Mouse (Mus musculus): Measurements from ENCODE around the gene Taf3.

- no peak for TF ChIP-seq CHD2 (IDR thresholded peaks at IDR 0.05; ENCODE audit: low read length)
- no peak for TF ChIP-seq CTCF (conservative IDR thresholded peaks at IDR 0.05 in 1 of 2, IDR thresholded peaks at IDR 0.05 in 1 of 2; ENCODE audit: low read depth in 2 of 2, low read length in 2 of 2)
- no peak for TF ChIP-seq RCOR1 (conservative IDR thresholded peaks at IDR 0.05; ENCODE audit: low read depth, low read length)
- TF ChIP-seq MEF2A (IDR thresholded peaks at IDR 0.05; ENCODE audit: borderline replicate concordance, low read depth, low read length): no peak
- no peak for TF ChIP-seq EP300 (IDR thresholded peaks at IDR 0.05; ENCODE audit: low read length)
- no peak for TF ChIP-seq SIN3A (IDR thresholded peaks at IDR 0.05; ENCODE audit: low read length)
- TF ChIP-seq POLR2AphosphoS2 (IDR thresholded peaks at IDR 0.05; ENCODE audit: low read depth, low read length): no peak
- no peak for TF ChIP-seq MXI1 (IDR thresholded peaks at IDR 0.05; ENCODE audit: low read depth, low read length)
- no peak for TF ChIP-seq KAT2A (IDR thresholded peaks at IDR 0.05; ENCODE audit: insufficient replicate concordance, low read length)
- no peak for TF ChIP-seq POLR2A (IDR thresholded peaks at IDR 0.05; ENCODE audit: low read depth, low read length)
- TF ChIP-seq TCF12 (IDR thresholded peaks at IDR 0.05; ENCODE audit: low read depth, low read length): no peak
- no peak for TF ChIP-seq USF1 (IDR thresholded peaks at IDR 0.05; ENCODE audit: low read depth, low read length)
Measured at GRCm38 (mm10) chr2:10003358-10003757, 45.0 kb downstream of the Taf3 start.
